Mouse (Mus musculus): ENCODE measurements around the gene Hat1. TPM values are rescaled to one million over a fixed set of nuclear protein-coding genes. Genes with fewer than 3 reads are reported as not detected.
"Not testable (repeated sequence)": the region's sequence is repeated elsewhere in the genome, so short reads cannot be mapped to it uniquely, and the experiment has no call there.

Hat1 gene
- polyA plus RNA-seq, 1 experiment from 2014 or later: 34.8 TPM

DNA sequence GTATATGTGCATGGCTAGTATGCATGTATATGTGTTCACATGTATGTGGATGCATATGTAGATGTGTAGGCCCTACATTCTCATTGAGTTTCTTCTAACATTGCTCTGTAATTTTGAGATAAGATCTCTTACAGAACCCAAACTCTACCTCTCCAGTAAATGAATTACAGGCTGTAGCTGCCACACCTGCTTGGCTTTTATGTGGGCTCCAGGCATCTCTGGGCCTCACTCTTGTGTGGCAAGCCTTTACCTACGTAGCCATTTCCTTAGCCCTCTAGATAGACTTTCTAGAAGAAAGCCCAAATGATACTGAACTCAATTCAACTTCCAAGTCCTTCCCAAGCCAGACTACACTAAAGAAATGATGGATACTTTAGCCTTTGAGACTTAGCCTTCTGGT lies 28.6 kb upstream of the Hat1 start:
- no peaks in the 10 kb centered on the region for H3K9me3 ChIP-seq (ENCODE audit: low read length)
- H3K4me3 ChIP-seq (ENCODE audit: low read depth, low read length): no peak overlapping the region
- no peak overlapping the region for H3K4me2 ChIP-seq (replicated peaks; ENCODE audit: low read depth, low read length)
- H3K4me1 ChIP-seq (ENCODE audit: insufficient read depth, low read depth, low read length): no peaks in the 10 kb centered on the region
- 89% methylated on average over 1 of the region's 1 CpGs for WGBS
- no peak for TF ChIP-seq EP300 (IDR thresholded peaks at IDR 0.05)
- TF ChIP-seq CTCF (IDR thresholded peaks at IDR 0.05): no peak
- no peaks in the 10 kb centered on the region for H3K27me3 ChIP-seq (replicated peaks; ENCODE audit: insufficient read depth, low read length)
- H3K9ac ChIP-seq (replicated peaks; ENCODE audit: low read depth): no peak overlapping the region
- DNase-seq (ENCODE audit: low spot score) (no peak), ATAC-seq (no peak)
- H3K36me3 ChIP-seq (ENCODE audit: insufficient read depth, low read length): no peaks in the 10 kb centered on the region
- H3K27ac ChIP-seq (ENCODE audit: low read length): no peak overlapping the region

DNA sequence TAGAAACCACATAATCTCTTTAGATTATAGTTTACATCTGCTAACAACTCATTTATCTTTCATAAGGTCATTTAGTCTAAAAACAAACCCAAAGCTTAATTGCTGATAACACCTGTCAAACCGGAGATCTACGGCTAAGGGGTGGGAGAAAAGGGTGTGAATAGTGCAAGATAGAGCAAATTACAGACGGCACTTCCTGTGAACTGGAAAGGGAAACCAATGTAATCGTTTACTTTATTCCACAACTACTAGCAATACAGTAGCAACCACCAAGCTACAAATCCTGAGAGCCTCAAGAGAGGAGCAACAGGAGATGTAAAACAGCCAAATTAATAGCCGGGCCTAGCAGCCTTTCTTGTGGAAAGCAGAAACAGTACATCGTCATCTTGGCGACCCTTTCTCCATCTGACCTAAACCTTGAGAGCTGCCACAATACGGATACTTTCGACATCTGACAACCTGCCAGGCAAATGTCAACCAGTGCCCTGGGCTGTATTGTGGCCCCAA lies 22.1 kb upstream of the Hat1 start:
- WGBS: 5% methylated on average over 9 of the region's 9 CpGs
- peak overlapping the region; percentile 66 for H3K4me3 ChIP-seq (ENCODE audit: low read depth, low read length)
- H3K9ac ChIP-seq (replicated peaks; ENCODE audit: low read depth): peak overlapping the region; percentile 58
- no peaks in the 10 kb centered on the region for H3K9me3 ChIP-seq (ENCODE audit: low read length)
- H3K4me1 ChIP-seq (ENCODE audit: insufficient read depth, low read depth, low read length): peaks cover 3% of the 10 kb centered on the region; the same call in 1 of the 2 replicates
- H3K36me3 ChIP-seq (ENCODE audit: insufficient read depth, low read length): no peaks in the 10 kb centered on the region
- H3K27me3 ChIP-seq (replicated peaks; ENCODE audit: insufficient read depth, low read length): no peaks in the 10 kb centered on the region
- TF ChIP-seq EP300 (IDR thresholded peaks at IDR 0.05) (no peak), CTCF (IDR thresholded peaks at IDR 0.05) (no peak)
- DNase-seq (ENCODE audit: low spot score) (peak; percentile 16), ATAC-seq (no peak)
- peak overlapping the region; percentile 73; the same call in 1 of the 2 replicates for H3K27ac ChIP-seq (ENCODE audit: low read length)
- peak overlapping the region; percentile 64 for H3K4me2 ChIP-seq (replicated peaks; ENCODE audit: low read depth, low read length)

DNA sequence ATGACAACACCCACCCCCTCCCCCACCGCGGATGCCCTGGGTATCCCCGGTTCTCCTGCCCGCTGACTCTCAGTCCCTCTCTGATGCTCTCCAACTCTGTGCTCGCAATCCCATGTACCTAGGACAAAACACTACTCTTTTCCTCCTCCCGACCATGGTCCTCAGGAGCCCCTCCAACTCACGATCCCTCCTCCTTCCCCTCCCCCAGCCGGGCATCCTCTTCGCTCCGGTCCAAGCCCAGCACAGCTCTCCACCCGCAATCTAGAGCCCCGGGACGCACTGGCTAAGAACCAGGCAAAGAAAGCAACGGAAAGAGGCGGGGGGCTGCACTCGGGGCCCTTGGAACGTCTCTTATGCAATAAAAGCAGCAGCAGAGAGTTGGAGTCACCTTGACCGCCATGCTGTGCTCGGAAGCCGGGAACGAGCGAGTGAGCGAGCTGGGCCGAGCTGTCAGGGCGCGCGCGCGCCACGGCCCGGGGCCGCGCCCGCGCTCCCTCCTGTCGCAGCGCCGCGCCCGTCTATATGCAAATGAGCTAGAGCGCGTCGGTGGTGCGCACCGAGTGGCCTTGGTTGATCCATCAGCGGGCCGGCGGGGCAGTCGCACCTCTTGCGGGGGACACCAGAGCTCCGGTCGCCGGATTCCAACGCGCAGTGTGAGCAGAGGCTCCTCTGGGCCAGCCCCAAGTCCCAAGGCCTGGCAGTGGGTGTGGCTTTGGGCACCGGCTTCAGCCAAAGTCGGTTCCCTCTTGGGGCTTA lies 21.5 kb upstream of the Hat1 start, which contains the start of gene Slc25a12:
Slc25a12 (minus strand) TSS at position 625 of the 756 bp plus-strand sequence.
- Histone ChIP-seq H3K27me3 (replicated peaks; ENCODE audit: insufficient read depth, low read length) (no peaks in the 10 kb centered on the region), H3K4me3 (ENCODE audit: low read depth, low read length) (peak within 1 kb of the TSS; percentile 66), H3K4me2 (replicated peaks; ENCODE audit: low read depth, low read length) (peak within 1 kb of the TSS; percentile 64), H3K4me1 (ENCODE audit: insufficient read depth, low read depth, low read length) (peaks cover 3% of the 10 kb centered on the region; the same call in 1 of the 2 replicates), H3K36me3 (ENCODE audit: insufficient read depth, low read length) (no peaks in the 10 kb centered on the region), H3K9ac (replicated peaks; ENCODE audit: low read depth) (peak within 1 kb of the TSS; percentile 58), H3K9me3 (ENCODE audit: low read length) (no peaks in the 10 kb centered on the region), H3K27ac (ENCODE audit: low read length) (peak within 1 kb of the TSS; percentile 73)
- DNase-seq (ENCODE audit: low spot score): peak; percentile 91
- WGBS: under 1% methylated on average over 56 of the region's 57 CpGs
- ATAC-seq: peak; percentile 97
- TF ChIP-seq EP300 (IDR thresholded peaks at IDR 0.05) (no peak), CTCF (IDR thresholded peaks at IDR 0.05) (no peak)

DNA sequence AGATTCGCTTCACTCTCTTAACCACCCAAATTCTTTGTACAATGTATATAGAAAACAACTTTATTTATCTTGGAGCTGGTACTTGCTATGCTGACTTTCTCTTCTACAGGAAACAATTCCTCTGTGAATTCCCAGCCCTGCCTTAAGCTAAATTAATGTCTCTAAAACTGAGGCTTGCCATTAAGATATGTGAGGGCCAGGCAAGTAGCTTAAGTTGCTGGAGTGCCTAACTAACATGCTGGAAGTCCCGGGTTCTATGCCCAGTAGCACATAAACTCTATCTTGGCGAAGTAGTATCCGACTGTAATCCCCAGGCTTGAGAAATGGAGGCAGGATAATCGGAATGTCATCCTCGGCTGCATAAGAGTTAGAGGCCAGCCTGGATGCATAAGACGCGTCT lies 20.7 kb upstream of the Hat1 start:
- Histone ChIP-seq H3K9ac (replicated peaks; ENCODE audit: low read depth) (no peak overlapping the region), H3K9me3 (ENCODE audit: low read length) (no peaks in the 10 kb centered on the region), H3K4me2 (replicated peaks; ENCODE audit: low read depth, low read length) (peak overlapping the region; percentile 64), H3K4me3 (ENCODE audit: low read depth, low read length) (peak overlapping the region; percentile 66), H3K27me3 (replicated peaks; ENCODE audit: insufficient read depth, low read length) (no peaks in the 10 kb centered on the region), H3K4me1 (ENCODE audit: insufficient read depth, low read depth, low read length) (peaks cover 3% of the 10 kb centered on the region; the same call in 1 of the 2 replicates), H3K27ac (ENCODE audit: low read length) (no peak overlapping the region), H3K36me3 (ENCODE audit: insufficient read depth, low read length) (no peaks in the 10 kb centered on the region)
- DNase-seq (ENCODE audit: low spot score) (no peak), ATAC-seq (no peak)
- no peak for TF ChIP-seq CTCF (IDR thresholded peaks at IDR 0.05)
- no peak for TF ChIP-seq EP300 (IDR thresholded peaks at IDR 0.05)
- WGBS: 30% methylated on average over 8 of the region's 8 CpGs

DNA sequence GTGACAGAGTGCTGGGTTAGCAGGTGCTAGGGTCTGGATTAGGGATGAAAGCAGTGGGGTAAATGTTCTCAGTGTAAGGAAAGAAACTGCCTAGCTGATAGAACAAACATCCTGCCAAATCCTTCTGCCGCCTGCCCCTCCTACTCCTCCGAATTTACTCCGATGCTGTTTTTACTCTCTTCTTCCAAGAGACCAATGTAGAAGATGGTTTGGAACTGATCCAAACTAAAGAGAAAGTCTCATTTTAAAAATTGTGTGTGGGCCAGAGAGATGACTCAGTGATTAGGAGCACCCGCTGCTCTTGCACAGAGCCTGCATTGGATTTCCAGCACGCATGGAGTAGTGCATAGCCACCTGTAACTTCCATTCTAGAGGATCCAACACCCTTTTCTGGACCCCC lies 17.0 kb upstream of the Hat1 start:
- H3K4me1 ChIP-seq (ENCODE audit: insufficient read depth, low read depth, low read length): peaks cover 3% of the 10 kb centered on the region; the same call in 1 of the 2 replicates
- TF ChIP-seq CTCF (IDR thresholded peaks at IDR 0.05) (no peak), EP300 (IDR thresholded peaks at IDR 0.05) (no peak)
- 62% methylated on average over 5 of the region's 5 CpGs for WGBS
- no peak overlapping the region for H3K4me2 ChIP-seq (replicated peaks; ENCODE audit: low read depth, low read length)
- no peak overlapping the region for H3K27ac ChIP-seq (ENCODE audit: low read length)
- no peaks in the 10 kb centered on the region for H3K27me3 ChIP-seq (replicated peaks; ENCODE audit: insufficient read depth, low read length)
- H3K9me3 ChIP-seq (ENCODE audit: low read length): no peaks in the 10 kb centered on the region
- DNase-seq (ENCODE audit: low spot score) (no peak), ATAC-seq (no peak)
- H3K36me3 ChIP-seq (ENCODE audit: insufficient read depth, low read length): no peaks in the 10 kb centered on the region
- H3K9ac ChIP-seq (replicated peaks; ENCODE audit: low read depth): no peak overlapping the region
- no peak overlapping the region for H3K4me3 ChIP-seq (ENCODE audit: low read depth, low read length)

DNA sequence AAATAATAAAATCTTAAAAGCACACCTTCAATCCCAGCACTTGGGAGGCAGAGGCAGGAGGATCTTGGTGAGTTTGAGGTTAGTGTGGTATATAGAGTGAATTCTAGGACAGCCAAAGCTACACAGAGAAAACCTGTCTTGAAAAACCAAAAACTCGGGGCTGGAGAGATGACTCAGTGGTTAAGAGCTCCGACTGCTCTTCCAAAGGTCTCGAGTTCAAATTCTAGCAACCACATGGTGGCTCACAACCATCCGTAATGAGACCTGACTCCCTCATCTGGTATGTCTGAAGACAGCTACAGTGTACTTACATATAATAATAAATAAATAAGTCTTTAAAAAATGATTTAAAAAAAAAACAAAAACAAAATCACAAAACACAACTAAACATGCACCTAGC lies 16.5 kb upstream of the Hat1 start:
- H3K36me3 ChIP-seq (ENCODE audit: insufficient read depth, low read length); ATAC-seq; DNase-seq (ENCODE audit: low spot score); H3K4me3 ChIP-seq (ENCODE audit: low read depth, low read length); H3K9me3 ChIP-seq (ENCODE audit: low read length); H3K27ac ChIP-seq (ENCODE audit: low read length); H3K4me1 ChIP-seq (ENCODE audit: insufficient read depth, low read depth, low read length); H3K9ac ChIP-seq (replicated peaks; ENCODE audit: low read depth); H3K27me3 ChIP-seq (replicated peaks; ENCODE audit: insufficient read depth, low read length); H3K4me2 ChIP-seq (replicated peaks; ENCODE audit: low read depth, low read length): not testable (repeated sequence)
- WGBS: 87% methylated on average over 4 of the region's 4 CpGs
